Mouse (Mus musculus): ENCODE measurements at regions not wholly inside any gene's neighbourhood (a gene's known extent, or its start where the extent isn't known, plus 50 kb on each side); places are given as distances from the start of the nearest gene placed in this dataset.

DNA sequence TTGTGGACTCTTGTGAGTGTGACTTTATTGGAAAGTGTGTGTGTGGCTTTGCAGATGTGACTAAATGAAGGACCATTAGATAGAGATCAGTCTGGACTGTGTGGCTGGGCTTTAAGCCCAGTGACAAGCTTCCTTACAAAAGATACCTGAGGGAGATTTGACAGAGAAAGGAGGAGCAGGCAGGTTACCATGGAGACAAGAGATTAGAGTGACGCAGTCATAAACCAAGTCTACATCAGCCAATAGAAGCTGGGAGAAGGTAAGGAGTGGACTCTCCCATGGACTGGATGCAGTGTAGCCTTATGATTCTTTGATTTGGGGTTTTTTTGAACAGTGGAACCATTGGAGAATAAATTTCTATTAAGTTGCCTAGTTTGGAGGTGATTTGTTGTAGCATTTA, 181.6 kb upstream of the Gm6793 start:
- no peak for DNase-seq

- no peak for DNase-seq
Measured at GRCm38 (mm10) chr8:112195880-112196279, 181.0 kb upstream of the Gm6793 start.

DNA sequence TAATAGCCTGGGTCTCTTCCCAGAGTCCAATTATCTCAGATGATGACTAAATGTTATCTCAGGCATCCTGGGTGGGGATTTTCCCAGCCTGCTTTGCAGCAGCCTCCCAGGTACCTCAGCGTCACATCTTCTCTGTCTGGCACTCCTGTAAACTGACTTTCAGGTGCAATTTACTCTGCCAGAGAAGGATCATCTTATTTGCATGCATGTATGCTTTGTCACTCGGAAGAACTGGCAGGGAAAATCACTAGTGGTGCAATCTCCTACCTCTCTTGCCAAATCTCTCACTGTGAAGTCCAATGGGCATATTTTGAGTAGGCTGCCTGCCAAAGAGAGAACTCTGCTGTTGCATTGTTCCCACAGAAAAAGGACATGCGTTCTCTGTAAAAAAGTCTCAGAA, 177.0 kb upstream of the Gm6793 start:
- DNase-seq: peak; percentile 17

- no peak for DNase-seq
Measured at GRCm38 (mm10) chr8:112189698-112190097, 174.9 kb upstream of the Gm6793 start.

DNA sequence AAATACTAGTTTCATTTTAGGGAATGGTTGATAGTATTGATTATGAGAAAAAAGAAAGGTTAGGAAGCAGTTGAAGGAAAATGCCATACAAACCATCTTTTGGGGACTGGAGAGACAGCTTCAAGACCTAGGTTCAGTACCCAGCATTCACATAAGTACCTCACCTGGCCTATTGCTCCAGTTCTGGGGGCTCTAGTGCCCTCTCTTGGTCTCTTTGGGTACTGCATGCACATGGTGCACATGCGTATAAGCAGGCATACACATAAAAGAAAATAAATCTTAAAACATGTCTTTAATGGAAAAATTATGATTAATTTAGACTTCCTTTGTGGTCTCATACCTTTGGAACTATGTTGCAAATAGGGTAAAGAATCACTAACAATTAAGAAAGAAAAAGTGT, 155.3 kb upstream of the Gm6793 start:
- DNase-seq: no peak

GRCm38 (mm10) chr8:112156656-112157055, 141.8 kb upstream of the Gm6793 start:
- DNase-seq: no peak

- no peak for DNase-seq
Measured at GRCm38 (mm10) chr8:112138924-112139323, 124.1 kb upstream of the Gm6793 start.

DNA sequence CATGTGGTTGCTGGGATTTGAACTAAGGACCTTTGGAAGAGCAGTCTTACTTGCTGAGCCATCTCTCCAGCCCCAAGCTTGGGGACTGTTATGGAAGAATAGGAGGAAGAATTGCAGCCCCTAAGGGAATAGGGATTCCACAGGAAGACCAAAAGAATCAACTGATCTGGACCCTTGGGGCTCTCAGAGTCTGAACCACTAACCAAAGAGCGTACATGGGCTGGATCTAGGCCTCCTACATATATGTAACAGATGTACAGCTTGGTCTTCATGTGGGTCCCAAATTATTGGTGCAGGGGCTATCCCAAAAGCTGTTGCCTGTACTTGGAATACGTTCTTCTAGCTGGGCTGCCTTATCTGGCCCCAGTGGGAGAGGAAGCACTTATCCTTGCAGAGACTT, 115.4 kb upstream of the Gm6793 start:
- DNase-seq: no peak

DNA sequence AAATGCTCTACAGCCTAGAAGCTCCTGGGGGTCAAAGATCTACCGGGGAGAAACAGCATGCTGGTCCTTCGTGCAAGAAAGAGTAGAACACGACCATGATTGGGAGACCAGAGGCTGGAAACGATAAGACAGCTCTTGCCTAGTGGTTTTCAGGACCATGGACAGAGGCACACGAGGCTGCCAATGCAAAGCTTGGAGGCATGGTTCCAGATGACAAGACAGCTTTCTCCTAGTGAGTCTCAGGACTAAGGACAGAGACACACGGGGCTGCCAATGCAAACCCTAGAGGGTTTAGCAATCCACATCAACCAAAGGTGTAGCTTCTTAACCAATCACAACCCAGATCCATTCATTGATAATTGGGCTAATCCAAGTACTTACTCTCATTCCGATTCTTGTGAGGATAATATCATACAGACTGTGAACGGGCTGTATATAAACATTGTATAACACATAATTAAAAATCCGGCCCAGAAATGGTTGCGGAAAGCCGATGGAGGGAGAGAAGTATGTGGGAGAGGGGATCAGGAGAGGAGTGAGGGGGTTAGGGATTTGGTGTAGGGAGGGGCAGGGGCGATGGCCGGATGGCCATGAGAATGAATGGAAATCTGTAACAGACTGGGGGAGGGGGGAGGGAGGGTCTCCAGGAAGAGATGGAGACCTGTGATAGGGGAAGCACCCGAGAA, 114.1 kb upstream of the Gm6793 start:
- DNase-seq: no peak

GRCm38 (mm10) chr8:112111950-112112349, 97.1 kb upstream of the Gm6793 start:
- DNase-seq: no peak

GRCm38 (mm10) chr8:112097883-112098635, 83.2 kb upstream of the Gm6793 start:
- DNase-seq: peak; percentile 20

- no peak for DNase-seq
Measured at GRCm38 (mm10) chr8:112094881-112095280, 80.0 kb upstream of the Gm6793 start.

DNA sequence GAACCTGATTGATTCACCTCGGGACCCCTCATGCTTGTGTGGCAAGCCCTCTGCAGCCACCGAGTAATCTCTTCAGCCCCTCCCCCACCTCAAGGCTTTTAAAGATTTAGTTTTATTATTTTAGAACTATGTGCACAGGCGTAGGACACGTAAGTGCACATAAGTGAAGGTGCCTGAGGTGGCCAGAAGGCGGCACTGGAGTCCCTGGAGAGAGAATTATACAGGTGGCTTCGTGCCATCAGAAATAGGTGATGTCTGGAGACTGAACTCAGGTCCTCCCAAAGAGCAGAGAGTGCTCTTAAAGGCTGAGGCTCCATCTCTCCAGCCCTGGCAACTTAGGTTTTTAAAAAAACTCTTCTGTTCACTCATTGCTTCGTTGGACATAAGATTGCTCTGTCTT, 78.7 kb upstream of the Gm6793 start:
- DNase-seq: no peak

GRCm38 (mm10) chr8:112092831-112093230, 78.0 kb upstream of the Gm6793 start:
- DNase-seq: no peak

DNA sequence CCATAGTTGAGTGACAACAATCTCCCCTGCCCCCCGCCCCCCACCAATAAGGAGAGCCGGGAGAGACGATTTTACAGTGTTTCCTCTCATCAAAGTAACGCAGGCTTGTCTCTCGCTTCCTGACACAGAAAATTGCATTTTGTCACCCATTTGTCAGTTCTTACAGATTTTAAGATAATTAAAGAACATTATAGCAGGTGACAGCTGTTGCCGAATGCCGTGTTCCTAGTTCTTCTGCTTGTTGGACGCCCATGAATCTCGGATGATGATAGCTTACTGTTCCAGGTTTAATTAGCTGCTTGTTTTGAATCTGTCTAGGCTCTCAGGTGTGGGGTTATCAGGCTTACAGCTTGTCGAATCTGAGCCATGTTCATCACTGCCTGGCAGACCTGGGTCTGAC, 63.8 kb upstream of the Gm6793 start:
- DNase-seq: no peak

DNA sequence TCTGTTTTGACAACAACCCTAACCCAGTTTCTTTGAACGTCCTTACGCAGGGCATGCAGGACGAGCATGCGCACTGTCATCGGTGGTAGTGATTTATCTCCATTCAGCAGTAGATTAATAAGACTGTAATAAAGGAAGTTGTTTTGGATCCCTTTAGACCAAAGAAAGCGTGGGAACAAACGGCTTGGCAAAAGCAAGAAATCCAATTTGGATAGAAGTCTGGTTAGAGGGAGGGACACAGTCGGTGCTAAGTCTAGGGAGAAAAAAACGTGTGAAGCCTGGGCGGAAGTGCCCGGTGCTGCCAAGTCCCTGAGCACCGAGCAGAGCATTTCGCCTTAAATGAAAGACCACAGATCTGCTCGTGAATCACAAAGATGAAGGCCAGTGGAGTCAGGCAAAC, 57.4 kb upstream of the Gm6793 start:
- DNase-seq: peak; percentile 19

DNA sequence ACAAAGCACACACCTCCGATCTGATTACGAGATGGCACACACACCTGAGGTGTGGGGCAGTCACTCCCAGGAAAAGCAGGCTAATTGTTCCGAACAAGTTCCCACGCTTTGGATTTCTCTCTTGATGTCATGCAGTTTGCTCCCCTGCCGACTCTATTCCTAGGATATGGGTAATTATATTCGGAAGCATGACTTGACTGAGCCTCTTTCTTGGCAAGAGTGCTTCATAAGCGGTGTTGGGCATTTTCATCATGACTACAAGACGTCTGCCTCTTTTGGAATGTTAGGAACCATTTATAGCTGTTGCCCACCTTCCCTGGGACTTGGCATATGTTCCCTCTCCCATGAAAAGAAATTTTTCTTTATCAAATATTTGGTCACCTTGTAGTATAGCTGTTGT, 55.4 kb upstream of the Gm6793 start:
- peak; percentile 19 for DNase-seq
